Mouse (Mus musculus) adrenal gland, postnatal 25 days (tissue): ENCODE results near the gene Olfr1394. TPM values are rescaled to one million over a fixed set of nuclear protein-coding genes. Genes with fewer than 3 reads are reported as not detected.
"Not testable (repeated sequence)": the region's sequence is repeated elsewhere in the genome, so short reads cannot be mapped to it uniquely, and the experiment has no call there.

ENCODE experiments used
- DNase-seq: peaks from one replicate; pipeline ENCODE4 v3.0.0; 2021; ENCODE audit warnings: mixed read lengths
- total RNA-seq: library from RNA; stranded (reverse); gene quantifications from 2 replicates; pipeline ENCODE4 v1.2.3, GENCODE M21; 2021

Gene Olfr1394
- total RNA-seq, 1 experiment from 2014 or later = not detected

DNA sequence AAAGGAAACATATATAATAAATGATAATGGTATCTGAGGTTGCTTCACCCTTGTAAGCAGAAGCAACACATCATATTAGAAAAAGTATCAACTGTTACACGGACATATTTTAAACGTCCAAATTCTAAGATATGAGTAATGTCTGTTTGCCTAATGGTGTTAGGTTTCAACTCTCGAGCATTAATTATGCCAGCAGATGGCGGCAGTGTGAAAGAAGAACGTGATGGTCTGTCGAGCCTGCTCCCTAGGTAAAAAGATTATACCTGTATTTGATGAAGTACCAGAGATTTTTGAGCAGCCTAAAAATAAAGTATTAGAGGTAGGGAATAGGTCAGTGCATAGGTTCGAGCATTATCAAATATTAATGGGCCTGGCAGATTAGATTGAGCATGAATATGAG lies 35.6 kb downstream of the Olfr1394 start:
- DNase-seq = peak; percentile 57

- DNase-seq = no peak
These were observed 36.9 kb downstream of the Olfr1394 start for GRCm38 (mm10) chr11:49191083-49191482.

DNA sequence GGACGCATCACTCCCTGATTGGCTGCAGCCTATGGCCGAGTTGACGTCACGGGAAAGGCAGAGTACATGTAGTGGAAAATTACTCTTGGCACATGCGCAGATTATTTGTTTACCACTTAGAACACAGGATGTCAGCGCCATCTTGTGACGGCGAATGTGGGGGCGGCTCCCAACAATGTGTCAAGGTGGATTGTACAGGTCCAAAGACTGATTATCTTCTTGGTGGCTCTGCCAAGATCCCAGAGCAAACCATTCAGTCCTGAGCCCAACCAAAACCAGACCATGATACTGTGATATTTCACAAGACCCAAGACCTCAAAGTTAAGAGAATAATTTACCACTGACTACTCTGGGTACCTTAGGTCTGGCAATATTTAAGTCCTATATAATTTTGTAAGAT lies 40.6 kb downstream of the Olfr1394 start:
- not testable (repeated sequence) for DNase-seq

DNA sequence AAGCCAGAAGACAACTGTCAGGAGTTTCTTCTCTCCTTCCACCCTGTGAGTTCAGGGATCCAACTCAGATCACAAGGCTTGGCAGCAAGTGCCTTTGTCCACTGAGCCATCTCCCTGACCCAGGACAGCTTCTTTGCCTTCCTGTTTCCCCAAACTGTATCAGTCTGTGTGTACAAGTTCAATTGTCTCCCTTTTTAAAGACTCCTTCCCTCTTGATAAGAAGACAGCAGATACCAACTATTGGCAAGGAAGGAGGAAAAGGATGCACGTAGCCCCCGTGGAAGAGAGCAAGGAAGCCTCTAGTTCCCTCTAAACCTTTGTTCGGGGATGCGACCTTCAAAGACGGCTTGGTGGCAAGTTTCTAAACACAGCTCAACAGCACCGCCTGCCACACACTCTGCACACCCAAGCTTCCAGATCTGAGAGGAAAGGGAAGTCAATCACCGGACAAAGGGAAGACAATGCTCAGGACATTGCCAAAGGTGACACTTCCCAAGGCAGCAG lies 41.7 kb downstream of the Olfr1394 start:
- DNase-seq = no peak

GRCm38 (mm10) chr11:49200666-49201065 lies 46.5 kb downstream of the Olfr1394 start:
- no peak for DNase-seq

DNA sequence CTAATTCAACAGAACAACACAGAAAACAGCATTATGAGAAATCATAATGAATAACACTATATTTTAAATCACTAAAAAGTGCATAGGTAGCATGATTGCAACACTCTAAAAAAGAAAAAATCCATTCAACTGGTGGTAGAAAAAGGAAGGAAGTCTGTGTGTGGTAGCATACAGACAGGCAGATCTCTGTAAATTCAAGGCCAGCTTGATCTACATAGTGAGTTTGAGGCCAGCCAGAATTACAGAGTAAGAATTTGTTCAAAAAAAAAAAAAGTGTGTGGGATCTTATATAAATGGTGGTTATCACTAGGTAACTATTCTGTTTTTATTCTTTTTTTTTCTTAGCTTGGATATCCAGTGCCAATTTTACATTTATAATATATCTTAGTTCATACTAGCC lies 47.0 kb downstream of the Olfr1394 start:
- DNase-seq = no peak

- DNase-seq = no peak
These were observed 47.9 kb downstream of the Olfr1394 start for GRCm38 (mm10) chr11:49202071-49202470.

DNA sequence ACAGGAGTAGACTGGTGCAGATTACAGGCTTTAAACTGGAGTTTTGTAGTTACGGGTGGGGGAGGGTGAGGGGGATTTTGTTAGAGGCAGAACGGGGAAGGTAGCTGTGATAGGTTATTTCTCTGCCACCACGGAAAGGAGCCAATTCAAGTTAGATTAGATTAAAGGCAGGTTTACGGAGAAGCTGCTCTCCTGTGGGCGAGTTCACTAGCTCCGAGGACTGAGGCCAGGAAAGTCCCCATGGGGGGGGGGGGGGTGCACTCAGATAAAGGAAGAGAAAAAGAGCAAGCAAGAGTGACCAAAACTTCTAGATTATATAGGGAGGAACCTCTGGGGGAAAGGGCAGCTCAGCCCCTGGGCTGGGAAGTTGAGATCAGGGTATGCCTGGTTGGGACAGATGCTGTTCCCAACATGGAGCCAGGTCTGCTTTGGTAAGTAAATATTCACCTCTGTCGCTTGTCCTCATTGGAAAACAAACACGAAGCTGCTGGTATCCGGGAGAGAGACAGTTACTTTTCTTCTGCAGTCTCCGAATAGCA lies 48.4 kb downstream of the Olfr1394 start:
- DNase-seq = no peak

DNA sequence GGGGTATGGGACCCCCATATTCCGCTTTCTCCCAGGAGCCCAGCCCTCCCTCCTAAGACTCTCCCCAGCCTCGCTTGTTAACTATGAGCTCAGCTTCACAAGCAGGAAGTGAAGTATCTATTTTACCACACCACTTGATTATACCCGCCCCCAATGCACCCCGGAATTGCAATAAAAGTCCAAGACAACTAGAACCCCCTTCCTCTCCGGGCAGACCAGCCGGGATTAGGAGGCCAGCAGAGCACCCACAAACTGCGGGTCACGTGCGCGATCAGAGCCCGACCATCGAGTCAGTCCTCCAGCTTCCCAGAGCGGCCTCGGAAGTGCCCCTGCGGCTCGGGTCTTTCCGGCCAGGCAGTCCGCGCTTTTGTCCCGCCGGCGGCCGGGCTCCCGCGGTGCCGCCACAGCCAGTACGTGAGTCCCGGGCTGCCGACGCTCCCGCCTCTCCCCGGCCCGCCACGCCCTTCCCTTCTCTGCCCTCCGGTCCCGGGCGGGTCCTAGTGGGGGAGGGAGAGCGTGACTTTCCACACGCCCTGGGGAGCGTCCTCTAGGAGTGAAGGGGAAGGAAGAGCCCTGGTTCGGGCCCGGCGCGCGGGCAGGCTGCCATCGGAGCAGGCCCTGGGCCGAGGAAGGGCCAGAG lies 49.1 kb downstream of the Olfr1394 start, which contains the start of gene Zfp62:
Zfp62 (plus strand) TSS at position 164 of the 640 bp plus-strand sequence.
- DNase-seq = peak; percentile 94

GRCm38 (mm10) chr11:49203771-49204497 lies 49.8 kb downstream of the Olfr1394 start:
- peak; percentile 23 for DNase-seq

- no peak for DNase-seq
These were observed 51.0 kb downstream of the Olfr1394 start for GRCm38 (mm10) chr11:49205080-49205590.

- no peak for DNase-seq
These were observed 53.3 kb downstream of the Olfr1394 start for GRCm38 (mm10) chr11:49207495-49207894.

Other genes with a start within 250 kb of the Olfr1394 start
- 4.6 TPM in 1 of 2 replicates, not detected in the other for gene Psme2b, start 208.2 kb upstream of the Olfr1394 start, total RNA-seq
- not detected in 2 replicates for gene Olfr56, start 175.5 kb upstream of the Olfr1394 start, total RNA-seq
- 2.1 and 3.2 TPM in 2 replicates for gene 9930111J21Rik1, start 175.0 kb upstream of the Olfr1394 start, total RNA-seq
- 0.67 and 1.3 TPM in 2 replicates for gene Gm12185, start 162.2 kb upstream of the Olfr1394 start, total RNA-seq
- gene Tgtp1, start 160.2 kb upstream of the Olfr1394 start, total RNA-seq = 1.5 and 2.2 TPM in 2 replicates
- 3.1 TPM in 2 replicates for gene 9930111J21Rik2, start 103.1 kb upstream of the Olfr1394 start, total RNA-seq
- 1.9 and 2.9 TPM in 2 replicates for gene Tgtp2, start 90.2 kb upstream of the Olfr1394 start, total RNA-seq
- gene Ifi47, start 77.8 kb upstream of the Olfr1394 start, total RNA-seq = 1.5 and 2.9 TPM in 2 replicates
- gene Olfr1396, start 39.5 kb upstream of the Olfr1394 start, total RNA-seq = 0.58 and 0.86 TPM in 2 replicates
- gene Olfr1395, start 12.1 kb upstream of the Olfr1394 start, total RNA-seq = not detected in 2 replicates
- gene Btnl9, start 32.8 kb downstream of the Olfr1394 start, total RNA-seq = 23.7 and 26.6 TPM in 2 replicates
- gene Zfp62, start 48.9 kb downstream of the Olfr1394 start, total RNA-seq = 36.2 and 38.8 TPM in 2 replicates
- gene Mgat1, start 89.8 kb downstream of the Olfr1394 start, total RNA-seq = 94.2 and 116 TPM in 2 replicates
- gene Olfr1393, start 123.9 kb downstream of the Olfr1394 start, total RNA-seq = not detected in 2 replicates
- not detected in 2 replicates for gene Olfr1392, start 130.9 kb downstream of the Olfr1394 start, total RNA-seq
- not detected in 2 replicates for gene Olfr10, start 150.4 kb downstream of the Olfr1394 start, total RNA-seq
- gene Olfr1391, start 168.4 kb downstream of the Olfr1394 start, total RNA-seq = not detected in 2 replicates
- gene Olfr1390, start 180.8 kb downstream of the Olfr1394 start, total RNA-seq = not detected in 2 replicates